Mouse (Mus musculus): ENCODE measurements at regions not wholly inside any gene's neighbourhood (a gene's known extent, or its start where the extent isn't known, plus 50 kb on each side); places are given as distances from the start of the nearest gene placed in this dataset.
"Not testable (repeated sequence)": the region's sequence is repeated elsewhere in the genome, so short reads cannot be mapped to it uniquely, and the experiment has no call there.

GRCm38 (mm10) chr13:113464190-113465064 is 153.9 kb downstream of the Snx18 start:
- Histone ChIP-seq H3K36me3 (ENCODE audit: insufficient read depth, low read length) (no peaks in the 10 kb centered on the region), H3K4me3 (replicated peaks; ENCODE audit: low read depth, low read length) (no peak overlapping the region), H3K9me3 (replicated peaks; ENCODE audit: low read length) (no peaks in the 10 kb centered on the region), H3K27ac (no peak overlapping the region), H3K9ac (ENCODE audit: low read depth, low read length) (no peak overlapping the region), H3K27me3 (ENCODE audit: insufficient read depth, low read length) (no peaks in the 10 kb centered on the region), H3K4me2 (ENCODE audit: low read length) (no peak overlapping the region), H3K4me1 (replicated peaks; ENCODE audit: insufficient read depth, low read length) (no peaks in the 10 kb centered on the region)
- DNase-seq (ENCODE audit: low spot score) (no peak), ATAC-seq (replicated peaks; ENCODE audit: low FRiP score, low read depth) (no peak)
- no peak for TF ChIP-seq CTCF (IDR thresholded peaks at IDR 0.05; ENCODE audit: low read depth)
- WGBS: 77% methylated on average over 10 of the region's 10 CpGs

- no peaks in the 10 kb centered on the region for H3K9me3 ChIP-seq (replicated peaks; ENCODE audit: low read length)
- no peak overlapping the region for H3K4me2 ChIP-seq (ENCODE audit: low read length)
- H3K27ac ChIP-seq: no peak overlapping the region
- no peak overlapping the region for H3K4me3 ChIP-seq (replicated peaks; ENCODE audit: low read depth, low read length)
- H3K4me1 ChIP-seq (replicated peaks; ENCODE audit: insufficient read depth, low read length): no peaks in the 10 kb centered on the region
- DNase-seq (ENCODE audit: low spot score) (no peak), ATAC-seq (replicated peaks; ENCODE audit: low FRiP score, low read depth) (no peak)
- no peak overlapping the region for H3K9ac ChIP-seq (ENCODE audit: low read depth, low read length)
- 69% methylated on average over 4 of the region's 4 CpGs for WGBS
- TF ChIP-seq CTCF (IDR thresholded peaks at IDR 0.05; ENCODE audit: low read depth): no peak
- H3K27me3 ChIP-seq (ENCODE audit: insufficient read depth, low read length): no peaks in the 10 kb centered on the region
- H3K36me3 ChIP-seq (ENCODE audit: insufficient read depth, low read length): no peaks in the 10 kb centered on the region
Measured at GRCm38 (mm10) chr13:113463420-113463819, 154.9 kb downstream of the Snx18 start.

GRCm38 (mm10) chr13:113454490-113455295 is 161.7 kb downstream of the BC067074 start:
- peak; percentile 69 for DNase-seq (ENCODE audit: low spot score)
- H3K9me3 ChIP-seq (replicated peaks; ENCODE audit: low read length): no peaks in the 10 kb centered on the region
- H3K4me2 ChIP-seq (ENCODE audit: low read length): no peak overlapping the region
- no peak overlapping the region for H3K4me3 ChIP-seq (replicated peaks; ENCODE audit: low read depth, low read length)
- WGBS: 28% methylated on average over 11 of the region's 11 CpGs
- no peak for ATAC-seq (replicated peaks; ENCODE audit: low FRiP score, low read depth)
- TF ChIP-seq CTCF (IDR thresholded peaks at IDR 0.05; ENCODE audit: low read depth): no peak
- H3K27ac ChIP-seq: no peak overlapping the region
- no peaks in the 10 kb centered on the region for H3K27me3 ChIP-seq (ENCODE audit: insufficient read depth, low read length)
- H3K9ac ChIP-seq (ENCODE audit: low read depth, low read length): no peak overlapping the region
- no peaks in the 10 kb centered on the region for H3K36me3 ChIP-seq (ENCODE audit: insufficient read depth, low read length)
- 0 out of 2 replicates have a peak, but pooled peaks cover 4% of the 10 kb centered on the region for H3K4me1 ChIP-seq (replicated peaks; ENCODE audit: insufficient read depth, low read length)

- Histone ChIP-seq H3K27ac (no peak overlapping the region), H3K9ac (ENCODE audit: low read depth, low read length) (no peak overlapping the region), H3K4me2 (ENCODE audit: low read length) (no peak overlapping the region), H3K4me3 (replicated peaks; ENCODE audit: low read depth, low read length) (no peak overlapping the region), H3K27me3 (ENCODE audit: insufficient read depth, low read length) (no peaks in the 10 kb centered on the region), H3K36me3 (ENCODE audit: insufficient read depth, low read length) (no peaks in the 10 kb centered on the region), H3K9me3 (replicated peaks; ENCODE audit: low read length) (no peaks in the 10 kb centered on the region), H3K4me1 (replicated peaks; ENCODE audit: insufficient read depth, low read length) (no peaks in the 10 kb centered on the region)
- no peak for TF ChIP-seq CTCF (IDR thresholded peaks at IDR 0.05; ENCODE audit: low read depth)
- ATAC-seq (replicated peaks; ENCODE audit: low FRiP score, low read depth) (no peak), DNase-seq (ENCODE audit: low spot score) (no peak)
- 94% methylated on average over 1 of the region's 1 CpGs for WGBS
Measured at GRCm38 (mm10) chr13:113448378-113448777, 155.4 kb downstream of the BC067074 start.

GRCm38 (mm10) chr13:113446226-113446625 is 153.3 kb downstream of the BC067074 start:
- TF ChIP-seq CTCF (IDR thresholded peaks at IDR 0.05; ENCODE audit: low read depth): no peak
- peak overlapping the region; percentile 22; the same call in 1 of the 2 replicates for H3K27ac ChIP-seq
- ATAC-seq (replicated peaks; ENCODE audit: low FRiP score, low read depth) (no peak), DNase-seq (ENCODE audit: low spot score) (no peak)
- H3K9me3 ChIP-seq (replicated peaks; ENCODE audit: low read length): no peaks in the 10 kb centered on the region
- 69% methylated on average over 5 of the region's 5 CpGs for WGBS
- no peak overlapping the region for H3K4me3 ChIP-seq (replicated peaks; ENCODE audit: low read depth, low read length)
- H3K4me1 ChIP-seq (replicated peaks; ENCODE audit: insufficient read depth, low read length): no peaks in the 10 kb centered on the region
- H3K36me3 ChIP-seq (ENCODE audit: insufficient read depth, low read length): no peaks in the 10 kb centered on the region
- H3K4me2 ChIP-seq (ENCODE audit: low read length): no peak overlapping the region
- H3K9ac ChIP-seq (ENCODE audit: low read depth, low read length): no peak overlapping the region
- H3K27me3 ChIP-seq (ENCODE audit: insufficient read depth, low read length): no peaks in the 10 kb centered on the region

GRCm38 (mm10) chr13:113444481-113444880 is 151.5 kb downstream of the BC067074 start:
- not testable (repeated sequence) for H3K4me2 ChIP-seq (ENCODE audit: low read length); DNase-seq (ENCODE audit: low spot score); H3K36me3 ChIP-seq (ENCODE audit: insufficient read depth, low read length); H3K9me3 ChIP-seq (replicated peaks; ENCODE audit: low read length); H3K27me3 ChIP-seq (ENCODE audit: insufficient read depth, low read length); H3K27ac ChIP-seq; H3K9ac ChIP-seq (ENCODE audit: low read depth, low read length); H3K4me3 ChIP-seq (replicated peaks; ENCODE audit: low read depth, low read length); ATAC-seq (replicated peaks; ENCODE audit: low FRiP score, low read depth); H3K4me1 ChIP-seq (replicated peaks; ENCODE audit: insufficient read depth, low read length)
- 90% methylated on average over 2 of the region's 2 CpGs for WGBS
